Mouse (Mus musculus) kidney, embryonic 15.5 days (tissue): ENCODE results near the gene Moap1. TPM values are rescaled to one million over a fixed set of nuclear protein-coding genes. Genes with fewer than 3 reads are reported as not detected.
A peak's percentile ranks its signal among the peaks of the same experiment; 100 is the strongest.

Experiments
- ATAC-seq: fragments of 200-750 bp; cut with Nextera tagmentation; replicated peaks from 2 replicates; pipeline ENCODE4 v1.8.0; 2017; ENCODE audit warnings: moderate TSS enrichment; ENCODE audit not compliant: low FRiP score
- H3K27ac ChIP-seq: fragments of 300-500 bp; sonication (generic); 2 replicates; pipeline ENCODE4 v1.5.1; 2015; ENCODE audit warnings: mild to moderate bottlenecking, inconsistent platforms
- H3K27me3 ChIP-seq: fragments of 300-500 bp; sonication (generic); 2 replicates; pipeline ENCODE4 v1.6.1; 2015; ENCODE audit warnings: inconsistent platforms
- H3K36me3 ChIP-seq: fragments of 300-500 bp; sonication (generic); 2 replicates; pipeline ENCODE4 v1.6.1; 2015; ENCODE audit warnings: inconsistent platforms
- H3K4me1 ChIP-seq: fragments of 300-500 bp; sonication (generic); 2 replicates; pipeline ENCODE4 v1.6.1; 2015; ENCODE audit warnings: inconsistent platforms
- H3K4me2 ChIP-seq: fragments of 300-500 bp; sonication (generic); 2 replicates; pipeline ENCODE4 v1.6.1; 2015; ENCODE audit warnings: moderate library complexity, mild to moderate bottlenecking, inconsistent platforms
- H3K4me3 ChIP-seq: fragments of 300-500 bp; sonication (generic); replicated peaks from 2 replicates; pipeline ENCODE4 v1.5.1; 2015; ENCODE audit warnings: mild to moderate bottlenecking, inconsistent platforms
- H3K9ac ChIP-seq: fragments of 300-500 bp; sonication (generic); 2 replicates; pipeline ENCODE4 v1.6.1; 2015; ENCODE audit warnings: mild to moderate bottlenecking, inconsistent platforms
- H3K9me3 ChIP-seq: fragments of 300-500 bp; sonication (generic); replicated peaks from 2 replicates; pipeline ENCODE4 v1.6.1; 2016; ENCODE audit warnings: inconsistent platforms
- WGBS: fragments of 180-500 bp; shearing (Covaris S2); methylation state at CpG from one replicate; pipeline ENCODE4 v1.1.7; 2015; ENCODE audit warnings: mixed read lengths; 5-methylcytosine and 5-hydroxymethylcytosine counted together
- polyA plus RNA-seq: library from polyadenylated mRNA; unstranded; fragments of >200 nt; fragmentation: Nextera tagmentation; extraction: Ambion mirVana; gene quantifications from 2 replicates; pipeline ENCODE4 v1.2.1, GENCODE M21; 2015

The Moap1 gene
- 24.5 and 25.4 TPM in 2 replicates for polyA plus RNA-seq

- peaks cover 29% of the 10 kb centered on the region for H3K36me3 ChIP-seq
- ATAC-seq: peak; percentile 98
- peak within 1 kb of the TSS; percentile 78 for H3K4me2 ChIP-seq
- no peaks in the 10 kb centered on the region for H3K9me3 ChIP-seq
- H3K9ac ChIP-seq: peak within 1 kb of the TSS; percentile 83
- peak within 1 kb of the TSS; percentile 83 for H3K4me3 ChIP-seq
- peaks cover 25% of the 10 kb centered on the region for H3K4me1 ChIP-seq
- H3K27me3 ChIP-seq: no peaks in the 10 kb centered on the region
- under 1% methylated on average over 63 of the region's 63 CpGs for WGBS
- H3K27ac ChIP-seq: peak within 1 kb of the TSS; percentile 95
Observed at GRCm38 (mm10) chr12:102743589-102744574, at the start of gene Moap1, which contains the start of gene Tmem251. Gene Moap1, minus strand, starts transcription at chr12:102743661. Gene Tmem251, plus strand, starts transcription at chr12:102743762.

GRCm38 (mm10) chr12:102787927-102788326 is 44.5 kb upstream of the Moap1 start:
- H3K4me3 ChIP-seq: no peak overlapping the region
- H3K36me3 ChIP-seq: peaks cover 89% of the 10 kb centered on the region
- 80% methylated on average over 7 of the region's 7 CpGs for WGBS
- H3K9ac ChIP-seq: no peak overlapping the region
- H3K27me3 ChIP-seq: no peaks in the 10 kb centered on the region
- H3K9me3 ChIP-seq: no peaks in the 10 kb centered on the region
- no peak overlapping the region for H3K4me2 ChIP-seq
- no peak for ATAC-seq
- H3K27ac ChIP-seq: no peak overlapping the region
- no peaks in the 10 kb centered on the region for H3K4me1 ChIP-seq

- Histone ChIP-seq H3K27ac (no peak overlapping the region), H3K4me2 (no peak overlapping the region), H3K36me3 (peaks cover 86% of the 10 kb centered on the region), H3K4me3 (no peak overlapping the region), H3K27me3 (no peaks in the 10 kb centered on the region), H3K4me1 (no peaks in the 10 kb centered on the region), H3K9me3 (no peaks in the 10 kb centered on the region), H3K9ac (no peak overlapping the region)
- WGBS: 90% methylated on average over 5 of the region's 5 CpGs
- ATAC-seq: no peak
Observed at GRCm38 (mm10) chr12:102785593-102785985, 42.1 kb upstream of the Moap1 start.

GRCm38 (mm10) chr12:102784899-102785592 is 41.6 kb upstream of the Moap1 start:
- WGBS: 88% methylated on average over 19 of the region's 19 CpGs
- Histone ChIP-seq H3K4me2 (no peak overlapping the region), H3K27ac (no peak overlapping the region), H3K9me3 (no peaks in the 10 kb centered on the region), H3K36me3 (peaks cover 80% of the 10 kb centered on the region), H3K27me3 (no peaks in the 10 kb centered on the region), H3K4me1 (no peaks in the 10 kb centered on the region), H3K4me3 (no peak overlapping the region), H3K9ac (no peak overlapping the region)
- no peak for ATAC-seq

- no peaks in the 10 kb centered on the region for H3K4me1 ChIP-seq
- WGBS: 91% methylated on average over 5 of the region's 5 CpGs
- H3K36me3 ChIP-seq: peaks cover 70% of the 10 kb centered on the region
- no peak overlapping the region for H3K4me2 ChIP-seq
- H3K4me3 ChIP-seq: no peak overlapping the region
- H3K9me3 ChIP-seq: no peaks in the 10 kb centered on the region
- H3K27ac ChIP-seq: no peak overlapping the region
- ATAC-seq: no peak
- H3K9ac ChIP-seq: no peak overlapping the region
- no peaks in the 10 kb centered on the region for H3K27me3 ChIP-seq
Observed at GRCm38 (mm10) chr12:102782841-102783240, 39.4 kb upstream of the Moap1 start.

- Histone ChIP-seq H3K4me3 (no peak overlapping the region), H3K9ac (no peak overlapping the region), H3K36me3 (peaks cover 72% of the 10 kb centered on the region), H3K27me3 (no peaks in the 10 kb centered on the region), H3K27ac (no peak overlapping the region), H3K4me1 (no peaks in the 10 kb centered on the region), H3K4me2 (no peak overlapping the region), H3K9me3 (no peaks in the 10 kb centered on the region)
- no peak for ATAC-seq
- 53% methylated on average over 3 of the region's 3 CpGs for WGBS
Observed at GRCm38 (mm10) chr12:102779452-102779851, 36.0 kb upstream of the Moap1 start.

GRCm38 (mm10) chr12:102778151-102778550 is 34.7 kb upstream of the Moap1 start:
- no peaks in the 10 kb centered on the region for H3K9me3 ChIP-seq
- WGBS: 84% methylated on average over 5 of the region's 5 CpGs
- H3K4me1 ChIP-seq: no peaks in the 10 kb centered on the region
- H3K4me2 ChIP-seq: no peak overlapping the region
- H3K4me3 ChIP-seq: no peak overlapping the region
- H3K9ac ChIP-seq: no peak overlapping the region
- peaks cover 71% of the 10 kb centered on the region for H3K36me3 ChIP-seq
- ATAC-seq: no peak
- no peak overlapping the region for H3K27ac ChIP-seq
- no peaks in the 10 kb centered on the region for H3K27me3 ChIP-seq

- Histone ChIP-seq H3K4me3 (no peak overlapping the region), H3K27ac (no peak overlapping the region), H3K4me1 (no peaks in the 10 kb centered on the region), H3K9me3 (no peaks in the 10 kb centered on the region), H3K27me3 (no peaks in the 10 kb centered on the region), H3K9ac (no peak overlapping the region), H3K4me2 (no peak overlapping the region), H3K36me3 (peaks cover 71% of the 10 kb centered on the region)
- WGBS: 87% methylated on average over 14 of the region's 14 CpGs
- no peak for ATAC-seq
Observed at GRCm38 (mm10) chr12:102776035-102776434, 32.6 kb upstream of the Moap1 start.

- no peak overlapping the region for H3K9ac ChIP-seq
- no peak overlapping the region for H3K27ac ChIP-seq
- H3K9me3 ChIP-seq: no peaks in the 10 kb centered on the region
- 91% methylated on average over 5 of the region's 5 CpGs for WGBS
- H3K36me3 ChIP-seq: peaks cover 94% of the 10 kb centered on the region
- no peak overlapping the region for H3K4me3 ChIP-seq
- H3K4me2 ChIP-seq: no peak overlapping the region
- no peaks in the 10 kb centered on the region for H3K27me3 ChIP-seq
- no peak for ATAC-seq
- H3K4me1 ChIP-seq: no peaks in the 10 kb centered on the region
Observed at GRCm38 (mm10) chr12:102772676-102773075, 29.2 kb upstream of the Moap1 start.

GRCm38 (mm10) chr12:102771601-102772000 is 28.1 kb upstream of the Moap1 start:
- no peak for ATAC-seq
- H3K27ac ChIP-seq: no peak overlapping the region
- WGBS: 94% methylated on average over 8 of the region's 8 CpGs

GRCm38 (mm10) chr12:102769000-102769399 is 25.5 kb upstream of the Moap1 start:
- Histone ChIP-seq H3K9ac (no peak overlapping the region), H3K4me3 (no peak overlapping the region), H3K36me3 (peaks cover 88% of the 10 kb centered on the region), H3K27ac (no peak overlapping the region), H3K4me1 (no peaks in the 10 kb centered on the region), H3K9me3 (no peaks in the 10 kb centered on the region), H3K27me3 (no peaks in the 10 kb centered on the region), H3K4me2 (no peak overlapping the region)
- 93% methylated on average over 4 of the region's 4 CpGs for WGBS
- no peak for ATAC-seq

More at GRCm38 (mm10) chr12:102771601-102772000, 28.1 kb upstream of the Moap1 start:
- Histone ChIP-seq H3K9me3 (no peaks in the 10 kb centered on the region), H3K4me3 (no peak overlapping the region), H3K36me3 (peaks cover 95% of the 10 kb centered on the region), H3K4me2 (no peak overlapping the region), H3K4me1 (no peaks in the 10 kb centered on the region), H3K27me3 (no peaks in the 10 kb centered on the region), H3K9ac (no peak overlapping the region)

- H3K36me3 ChIP-seq: peaks cover 53% of the 10 kb centered on the region
- no peak for ATAC-seq
- no peak overlapping the region for H3K4me2 ChIP-seq
- peaks cover 15% of the 10 kb centered on the region for H3K4me1 ChIP-seq
- no peak overlapping the region for H3K27ac ChIP-seq
- H3K9ac ChIP-seq: no peak overlapping the region
- H3K9me3 ChIP-seq: no peaks in the 10 kb centered on the region
- H3K27me3 ChIP-seq: no peaks in the 10 kb centered on the region
- H3K4me3 ChIP-seq: no peak overlapping the region
Observed at GRCm38 (mm10) chr12:102763696-102764095, 20.2 kb upstream of the Moap1 start.
